Mouse (Mus musculus) spleen, postnatal 14 days (tissue): Measurements from ENCODE around the gene Pacsin1.
A peak's percentile ranks its signal among the peaks of the same experiment; 100 is the strongest.
"Not testable (repeated sequence)": the region's sequence is repeated elsewhere in the genome, so short reads cannot be mapped to it uniquely, and the experiment has no call there.

Source experiments
- DNase-seq, 2 experiments: peaks; one replicate each; pipeline ENCODE4 v3.0.0; 2021 to 2022; ENCODE audit warnings: low spot score in 2 of 2

Gene Pacsin1

GRCm38 (mm10) chr17:27655089-27656010, at the start of gene Pacsin1:
Pacsin1 (plus strand) TSS chr17:27655509.
- DNase-seq: peak in 1 of 2 experiments; percentile 26

DNA sequence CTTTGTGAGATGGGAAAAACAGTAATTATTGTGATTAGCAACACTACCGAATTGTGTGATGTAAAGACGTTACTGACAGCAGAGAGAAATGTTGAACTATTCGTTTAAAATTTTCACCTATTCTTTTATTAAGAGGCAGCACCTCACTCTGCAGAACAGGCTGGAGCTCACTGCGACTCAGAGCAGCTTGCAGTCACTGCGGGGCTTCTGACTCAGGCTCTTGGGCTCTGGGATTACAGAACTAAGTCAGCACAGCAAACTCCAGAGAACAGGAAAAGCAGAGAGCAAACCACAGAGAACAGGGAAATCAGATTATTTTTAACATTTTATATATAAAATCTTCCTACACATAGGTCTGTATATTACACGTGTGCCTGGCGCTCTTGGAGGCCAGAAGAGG, 45.7 kb upstream of the Pacsin1 start:
- DNase-seq: no peak

DNA sequence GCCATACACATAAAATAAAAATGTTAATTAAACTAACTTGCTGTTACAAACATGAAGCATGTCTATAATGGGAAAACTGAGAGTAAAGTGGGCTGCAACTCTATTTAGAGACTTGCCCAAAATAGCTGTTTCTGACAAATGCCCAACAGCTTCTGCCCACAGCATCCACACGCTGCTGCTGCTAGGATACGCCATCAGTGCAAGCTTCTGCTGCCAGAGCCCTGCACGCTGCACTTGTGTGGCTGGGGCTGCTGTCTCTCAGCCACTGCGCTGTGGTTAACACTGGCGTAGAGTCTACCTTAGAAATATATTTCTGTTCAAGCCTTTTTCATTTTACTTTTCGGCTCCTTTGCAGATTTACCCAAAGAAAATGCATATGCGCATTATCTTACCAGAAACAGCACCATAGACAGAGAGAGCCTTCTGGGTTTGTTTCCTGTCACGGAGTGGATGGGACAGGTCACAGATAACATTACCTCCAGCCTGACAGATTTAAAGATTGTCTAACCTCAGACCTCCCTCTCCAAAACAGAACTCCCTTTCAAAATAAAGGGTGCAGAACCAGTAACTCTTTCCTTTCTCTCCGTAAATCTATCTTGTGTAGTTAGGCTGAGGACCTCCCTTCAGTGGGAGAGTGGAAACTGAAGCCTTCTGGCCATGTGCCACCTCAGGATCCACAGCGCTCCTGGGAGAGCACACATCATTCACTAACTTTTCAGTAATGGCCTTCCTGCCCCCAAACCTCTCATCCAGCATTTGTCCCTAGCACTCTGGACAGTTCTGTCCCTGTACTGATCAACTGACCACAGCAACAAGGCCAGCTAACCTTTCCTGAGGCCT, 44.4 kb upstream of the Pacsin1 start:
- DNase-seq: no peak

DNA sequence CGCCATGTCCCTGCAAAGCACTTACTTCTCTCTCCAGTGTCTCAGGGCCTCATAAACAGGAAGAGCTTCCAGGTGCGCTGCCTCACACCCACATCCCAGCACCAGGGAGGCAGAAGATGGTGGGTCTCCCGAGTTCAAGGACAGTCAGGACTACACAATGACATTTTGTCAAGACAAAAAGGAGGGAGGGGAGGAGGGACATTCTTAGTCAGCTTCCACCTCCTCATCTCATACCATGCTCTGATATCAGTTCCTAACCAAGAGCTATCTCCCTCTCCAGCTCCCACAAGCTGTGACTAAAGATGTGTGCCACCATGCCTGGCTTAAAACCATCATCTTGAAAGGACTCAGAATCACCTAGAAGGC, 43.8 kb upstream of the Pacsin1 start:
- no peak for DNase-seq

DNA sequence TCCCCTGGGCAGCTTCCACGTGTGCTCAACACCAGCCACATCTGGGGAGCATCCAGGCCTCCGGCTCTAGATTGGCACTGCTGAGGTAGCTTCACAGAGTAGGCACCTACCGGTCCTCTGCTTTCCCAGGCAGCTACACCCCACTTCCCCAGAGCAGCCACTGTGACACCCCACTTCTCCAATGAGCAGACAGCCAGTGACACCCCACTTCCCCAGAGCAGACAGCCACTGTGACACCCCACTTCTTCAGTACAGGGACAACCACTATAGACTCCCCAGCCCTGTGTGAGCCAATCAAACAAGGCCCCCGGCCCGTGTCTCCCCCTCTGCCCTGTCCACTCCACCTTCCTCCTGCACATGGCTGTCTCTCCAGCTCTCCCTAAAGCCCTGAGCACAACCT, 43.3 kb upstream of the Pacsin1 start:
- DNase-seq: no peak

DNA sequence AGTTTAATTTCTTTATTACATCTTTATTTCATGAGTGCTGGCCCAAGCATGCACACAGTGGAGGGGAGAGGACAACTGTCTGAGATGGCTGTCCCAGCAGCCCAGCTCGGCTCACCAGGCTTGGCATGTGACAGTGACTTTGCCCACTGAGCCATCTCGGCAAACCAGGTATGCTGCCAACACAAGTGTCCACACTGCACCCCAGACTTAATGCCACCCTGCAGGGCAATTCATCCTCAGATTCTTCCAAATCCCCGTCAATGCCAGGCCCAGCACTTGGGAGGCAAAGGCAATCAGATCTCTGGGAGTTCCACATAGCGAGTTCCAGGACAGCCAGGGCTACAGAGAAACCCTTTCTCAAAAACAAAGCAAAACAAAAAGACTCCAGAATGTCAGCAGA, 42.3 kb upstream of the Pacsin1 start:
- DNase-seq: no peak

DNA sequence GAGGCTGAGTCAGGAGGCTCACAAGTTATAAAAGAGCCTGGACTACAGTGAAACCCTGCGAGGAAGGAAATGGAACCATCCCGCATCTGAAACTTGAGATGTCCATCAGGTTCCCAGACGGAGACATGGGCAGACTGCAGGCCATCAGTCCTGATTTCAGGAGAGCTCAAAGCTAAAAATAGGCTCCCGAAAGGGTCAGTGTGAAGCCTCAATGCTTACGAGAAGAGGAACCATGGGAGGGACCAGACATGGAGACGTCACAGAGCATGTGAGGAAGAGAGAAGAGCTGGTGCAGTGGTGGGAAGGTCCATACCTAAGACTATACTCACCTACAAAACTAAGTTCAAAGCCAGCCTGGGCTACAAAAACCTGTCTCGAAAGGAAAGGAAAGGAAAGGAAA, 39.9 kb upstream of the Pacsin1 start:
- DNase-seq: no peak

GRCm38 (mm10) chr17:27621161-27621560, 34.1 kb upstream of the Pacsin1 start:
- no peak for DNase-seq

DNA sequence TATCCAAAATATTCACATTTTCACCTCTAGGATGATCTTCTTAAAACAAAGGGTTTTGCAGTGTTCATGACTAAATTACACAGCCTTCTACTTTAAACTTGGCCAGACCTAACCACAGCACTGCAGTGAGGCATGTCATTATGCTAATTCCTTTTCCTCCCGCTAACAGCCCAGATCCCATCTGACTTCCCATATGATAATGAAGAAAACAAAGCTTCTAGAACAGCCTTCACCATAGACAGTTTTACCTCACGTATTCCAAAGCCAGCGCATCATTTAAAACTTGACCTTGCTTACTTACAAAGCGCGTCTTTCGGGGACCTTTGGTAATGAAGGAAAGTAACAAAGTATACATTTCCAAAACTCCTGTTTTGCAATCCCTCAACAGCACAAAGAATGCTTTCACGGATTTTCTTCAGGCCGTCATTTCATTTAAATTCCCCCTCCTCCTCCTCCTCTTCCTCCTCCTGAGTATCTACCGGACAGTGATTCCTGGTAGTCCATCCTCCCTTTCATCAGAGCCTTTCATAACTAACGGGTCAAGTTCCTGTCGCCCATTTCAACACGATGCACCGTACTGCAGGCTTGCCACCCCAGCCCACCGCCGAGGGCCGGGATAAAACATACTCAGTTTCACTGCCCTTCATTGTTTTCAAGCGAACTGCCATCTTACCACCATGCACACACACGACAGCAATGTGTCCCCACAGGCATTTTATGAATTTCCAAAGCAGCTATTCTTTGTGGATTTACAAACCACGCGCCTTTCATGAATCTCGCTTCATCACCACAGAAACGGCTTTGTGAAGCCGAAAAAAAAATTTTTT, 33.4 kb upstream of the Pacsin1 start:
- DNase-seq: peak in 1 of 2 experiments; percentile 11

- peak; percentile 15 to 40 for DNase-seq
Measured at GRCm38 (mm10) chr17:27622611-27623359, 32.5 kb upstream of the Pacsin1 start.

DNA sequence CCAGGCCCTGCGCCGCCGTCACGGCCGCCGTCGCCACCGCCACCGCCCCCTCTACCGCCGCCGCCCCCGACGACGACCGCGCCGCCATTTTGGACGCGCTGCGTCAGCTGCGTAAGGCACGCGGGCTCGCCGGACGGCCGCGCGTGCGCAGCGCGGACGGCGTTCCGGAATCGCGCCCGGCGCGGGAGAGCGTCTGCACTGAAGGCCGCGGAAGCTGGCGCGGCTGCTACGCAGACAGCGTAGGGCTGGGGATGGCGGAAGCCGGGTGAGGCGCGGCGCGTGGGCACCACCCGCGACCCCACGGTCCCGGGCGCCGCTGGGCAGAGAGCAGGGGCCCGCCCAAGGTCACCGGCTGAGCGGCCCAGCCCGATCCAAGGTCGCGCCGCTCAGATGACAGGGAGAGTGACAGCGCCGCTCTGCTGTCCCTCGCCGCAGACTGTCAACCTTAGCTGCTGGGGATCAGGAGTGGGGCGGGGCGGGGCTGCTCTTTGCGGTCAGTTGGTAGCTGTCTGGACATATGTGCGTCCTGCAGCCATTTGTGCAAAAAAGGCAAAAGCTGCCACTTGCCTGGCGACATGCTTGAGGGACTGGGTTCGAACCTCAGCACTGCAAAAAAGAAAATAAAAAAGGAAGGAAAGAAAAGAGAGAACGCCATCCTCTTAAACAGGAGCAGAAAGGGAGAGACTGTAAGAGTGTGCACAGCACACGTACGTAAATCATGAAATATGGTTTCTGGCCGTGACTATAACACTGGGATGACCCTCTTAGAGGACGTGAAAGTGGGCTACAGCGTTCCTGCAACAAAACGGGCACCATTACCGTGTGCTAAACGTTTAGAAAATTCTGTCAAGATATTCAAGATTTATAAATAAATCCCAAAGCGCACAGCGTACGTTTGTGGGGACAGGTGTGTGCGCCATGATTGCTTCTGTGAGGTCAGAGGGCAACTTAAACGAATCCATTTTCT, 31.7 kb upstream of the Pacsin1 start, which contains the start of gene Nudt3:
Nudt3 (minus strand) TSS at position 136 of the 967 bp plus-strand sequence.
- peak; percentile 76 to 86 for DNase-seq

- no peak for DNase-seq
Measured at GRCm38 (mm10) chr17:27625455-27626251, 29.7 kb upstream of the Pacsin1 start.

GRCm38 (mm10) chr17:27626681-27627080, 28.6 kb upstream of the Pacsin1 start:
- DNase-seq: no peak

GRCm38 (mm10) chr17:27627451-27627850, 27.9 kb upstream of the Pacsin1 start:
- DNase-seq: no peak

- DNase-seq: no peak
Measured at GRCm38 (mm10) chr17:27628376-27628775, 26.9 kb upstream of the Pacsin1 start.

DNA sequence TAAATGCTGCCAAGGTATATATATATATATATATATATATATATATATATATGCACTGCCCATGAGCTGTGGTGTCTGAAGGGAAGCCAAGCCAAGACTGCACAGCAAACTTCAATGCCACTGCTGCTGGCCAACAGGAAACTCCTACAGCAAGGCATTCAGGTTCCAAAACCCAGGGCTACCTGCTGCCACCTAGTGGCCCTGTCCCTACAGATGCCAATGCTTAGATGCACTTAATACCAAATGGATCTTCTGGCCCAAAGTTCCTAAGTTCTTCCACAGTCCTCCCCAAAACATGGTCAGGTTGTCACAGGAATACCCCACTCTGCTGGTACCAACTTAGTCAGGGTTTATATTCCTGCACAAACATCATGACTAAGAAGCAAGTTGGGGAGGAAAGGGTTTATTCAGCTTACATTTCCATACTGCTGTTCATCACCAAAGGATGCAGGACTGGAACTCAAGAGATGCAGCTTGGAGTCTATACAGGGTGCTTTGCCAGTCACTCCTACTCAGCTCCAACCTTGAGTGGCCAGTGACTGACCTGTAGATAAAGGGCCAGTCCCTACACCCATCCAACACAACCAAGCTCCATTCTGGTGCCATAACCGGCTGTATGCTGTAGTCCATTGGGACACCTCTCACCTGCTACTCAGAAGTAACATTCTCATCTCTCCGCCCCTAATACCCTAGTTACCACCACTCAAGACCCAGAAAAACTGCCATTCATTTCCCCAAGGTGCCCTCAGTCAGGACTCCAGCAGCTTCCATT, 25.9 kb upstream of the Pacsin1 start:
- peak; percentile 58 to 75 for DNase-seq

GRCm38 (mm10) chr17:27634871-27635574, 20.3 kb upstream of the Pacsin1 start, which contains the start of gene RPS10-NUDT3:
RPS10-NUDT3 (minus strand) TSS chr17:27635222.
- DNase-seq: peak; percentile 79 to 84

DNA sequence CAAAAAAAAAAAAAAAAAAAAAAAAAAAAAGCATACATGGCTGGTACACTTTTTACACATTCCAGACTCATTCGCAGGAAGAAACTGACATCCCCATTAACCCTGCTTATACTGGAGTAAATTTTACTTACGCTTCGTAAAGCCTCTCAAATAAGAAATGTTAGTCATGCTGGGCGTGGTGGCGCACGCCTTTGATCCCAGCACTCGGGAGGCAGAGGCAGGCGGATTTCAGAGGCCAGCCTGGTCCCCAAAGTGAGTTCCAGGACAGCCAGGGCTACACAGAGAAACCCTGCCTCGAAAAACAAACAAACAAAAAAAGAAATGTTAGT, 19.8 kb upstream of the Pacsin1 start:
- not testable (repeated sequence) for DNase-seq
